Mouse (Mus musculus): ENCODE results near the gene Gm14692.
"Not testable (repeated sequence)": the region's sequence is repeated elsewhere in the genome, so short reads cannot be mapped to it uniquely, and the experiment has no call there.

Gene Gm14692

DNA sequence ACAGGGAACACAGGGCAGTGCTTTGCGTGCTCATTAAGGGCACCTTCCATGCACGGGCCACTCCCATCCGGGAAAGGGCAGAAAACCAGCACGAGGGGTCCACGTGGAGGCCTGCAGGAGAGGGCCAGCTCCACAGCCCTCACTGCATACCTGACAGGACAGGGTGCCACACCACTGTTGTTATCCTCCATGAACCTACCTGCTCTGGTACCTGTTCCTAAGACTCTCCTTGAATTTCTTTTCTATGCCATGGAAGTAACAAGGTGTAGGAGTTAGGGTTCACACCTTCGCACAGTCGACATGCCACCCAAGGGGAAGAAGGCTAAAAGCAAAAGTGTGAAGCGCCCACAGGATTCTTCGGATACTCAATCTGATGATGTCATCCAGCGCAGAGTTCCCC lies at the start of gene Gm14692:
Gene Gm14692 (plus strand): TSS at position 301 of the 400 bp plus-strand sequence.
- not testable (repeated sequence) for DNase-seq (ENCODE audit: low read depth, low spot score)

GRCm38 (mm10) chrX:67693462-67693861 lies 2.0 kb upstream of the Gm14692 start, which contains the start of gene Gm1140:
Gm1140 (minus strand) TSS chrX:67693562.
- DNase-seq (ENCODE audit: low read depth, low spot score): not testable (repeated sequence)

Data from skeletal muscle tissue, adult 2 months (tissue).